17 mouse cellular contexts compared by ENCODE assay signal in genomic region chr6:80622676-80623334, GRCm38 (mm10).
DNase-seq lines count a peak whose midpoint lies in the region; ATAC-seq and TF ChIP-seq lines count a peak whose summit lies in the region.
"Had no signal": no experiment of that assay in that cellular context is flagged by ENCODE, and none has a peak within 500 bp of the region (broad histone marks: within the 10 kb centered on the region; RNA-seq: fewer than 3 reads in every experiment).

No protein-coding gene starts in this region.

- H3K9ac ChIP-seq in forebrain, embryonic 15.5 days (replicated peaks): no peak overlapping the region
- no peak overlapping the region for H3K9ac ChIP-seq in forebrain, embryonic 11.5 days (ENCODE audit: low read length)
- H3K9ac ChIP-seq: heart, embryonic 15.5 days; hindbrain, embryonic 13.5 days; limb, embryonic 15.5 days; liver, postnatal 0 days; neural tube, embryonic 15.5 days had no signal

- WGBS in forebrain, embryonic 15.5 days: 62% methylated on average over 6 of the region's 6 CpGs
- 92% methylated on average over 6 of the region's 6 CpGs for WGBS in forebrain, embryonic 11.5 days

- H3K9me3 ChIP-seq in forebrain, embryonic 15.5 days: no peaks in the 10 kb centered on the region
- H3K9me3 ChIP-seq in forebrain, embryonic 11.5 days (ENCODE audit: control insufficient read depth, low read length): no peaks in the 10 kb centered on the region
- H3K9me3 ChIP-seq: heart, embryonic 15.5 days; hindbrain, embryonic 13.5 days; limb, embryonic 15.5 days; midbrain, embryonic 10.5 days; neural tube, embryonic 15.5 days had no signal

- no peak for DNase-seq in forebrain, embryonic 11.5 days (ENCODE audit: low spot score)
- DNase-seq in right cerebral cortex, postnatal 10 days (ENCODE audit: low spot score in 2 of 2): peak; percentile 27 to 62
- no peak for DNase-seq in right cerebral cortex, postnatal 36 days (ENCODE audit: low spot score in 2 of 2)
- peak; percentile 57 to 65 for DNase-seq in layer of hippocampus, adult 2 months (ENCODE audit: low spot score in 2 of 2)
- DNase-seq in retina, postnatal 1 day: no peak
- DNase-seq in lung, postnatal 4 days: no peak
- DNase-seq: cerebellum, postnatal 36 days; liver, postnatal 0 days had no signal

- peak; percentile 79 for ATAC-seq in forebrain, embryonic 15.5 days (replicated peaks)
- ATAC-seq in forebrain, embryonic 11.5 days (replicated peaks; ENCODE audit: low FRiP score): no peak
- ATAC-seq: intestine, postnatal 0 days; liver, postnatal 0 days had no signal

- H3K4me1 ChIP-seq in forebrain, embryonic 15.5 days: no peaks in the 10 kb centered on the region
- H3K4me1 ChIP-seq in forebrain, embryonic 11.5 days (replicated peaks; ENCODE audit: control insufficient read depth, insufficient read depth, low read length): no peaks in the 10 kb centered on the region
- H3K4me1 ChIP-seq: heart, embryonic 15.5 days; hindbrain, embryonic 13.5 days; limb, embryonic 15.5 days; midbrain, embryonic 10.5 days; neural tube, embryonic 15.5 days had no signal

- H3K27ac ChIP-seq in forebrain, embryonic 15.5 days (replicated peaks): peak overlapping the region; percentile 68
- H3K27ac ChIP-seq in forebrain, embryonic 11.5 days (ENCODE audit: low read depth, low read length): no peak overlapping the region
- peak overlapping the region; percentile 78 for H3K27ac ChIP-seq in layer of hippocampus, adult 2 months
- H3K27ac ChIP-seq: heart, embryonic 15.5 days; hindbrain, embryonic 13.5 days; kidney, postnatal 0 days; limb, embryonic 15.5 days; midbrain, embryonic 10.5 days; neural tube, embryonic 15.5 days had no signal

- H3K27me3 ChIP-seq in forebrain, embryonic 15.5 days: no peaks in the 10 kb centered on the region
- H3K27me3 ChIP-seq in forebrain, embryonic 11.5 days (ENCODE audit: control insufficient read depth, insufficient read depth, low read length): no peaks in the 10 kb centered on the region
- H3K27me3 ChIP-seq: heart, embryonic 15.5 days; hindbrain, embryonic 13.5 days; limb, embryonic 15.5 days; neural tube, embryonic 15.5 days had no signal

- no peak overlapping the region for H3K4me2 ChIP-seq in forebrain, embryonic 15.5 days (replicated peaks)
- no peak overlapping the region for H3K4me2 ChIP-seq in forebrain, embryonic 11.5 days (ENCODE audit: low read depth, low read length, severe bottlenecking)
- H3K4me2 ChIP-seq: heart, embryonic 15.5 days; hindbrain, embryonic 13.5 days; limb, embryonic 15.5 days; neural tube, embryonic 15.5 days had no signal

- no peaks in the 10 kb centered on the region for H3K36me3 ChIP-seq in forebrain, embryonic 15.5 days
- H3K36me3 ChIP-seq in forebrain, embryonic 11.5 days (ENCODE audit: control insufficient read depth, insufficient read depth, low read length): no peaks in the 10 kb centered on the region
- H3K36me3 ChIP-seq: G1E; heart, embryonic 15.5 days; hindbrain, embryonic 13.5 days; limb, embryonic 15.5 days; midbrain, embryonic 10.5 days; neural tube, embryonic 15.5 days had no signal

- TF ChIP-seq CTCF in layer of hippocampus, adult 2 months (conservative IDR thresholded peaks at IDR 0.05): no peak

- H3K4me3 ChIP-seq in forebrain, embryonic 15.5 days: no peak overlapping the region
- H3K4me3 ChIP-seq in forebrain, embryonic 11.5 days (ENCODE audit: low read depth, low read length): no peak overlapping the region
- no peak overlapping the region for H3K4me3 ChIP-seq in layer of hippocampus, adult 2 months
- H3K4me3 ChIP-seq: heart, embryonic 15.5 days; hindbrain, embryonic 13.5 days; limb, embryonic 15.5 days; midbrain, embryonic 10.5 days; neural tube, embryonic 15.5 days had no signal

Comparison
In these comparisons a context has a peak if more than half of its experiments do, and no peak if none do; other contexts are left out.
1. DNase-seq: peak in right cerebral cortex, postnatal 10 days (2 of 2) and layer of hippocampus, adult 2 months (2 of 2); none in forebrain, embryonic 11.5 days (single experiment), right cerebral cortex, postnatal 36 days (0 of 2), retina, postnatal 1 day (single experiment) and lung, postnatal 4 days (0 of 2).